Mouse (Mus musculus) heart, embryonic 14.5 days (tissue): Measurements from ENCODE around the gene Iffo1. TPM values are rescaled to one million over a fixed set of nuclear protein-coding genes. Genes with fewer than 3 reads are reported as not detected.
A peak's percentile ranks its signal among the peaks of the same experiment; 100 is the strongest.

ENCODE experiments used
- ATAC-seq: fragments of 200-750 bp; cut with Nextera tagmentation; 2 replicates; pipeline ENCODE4 v1.8.0; 2017; ENCODE audit warnings: low read depth, moderate TSS enrichment; ENCODE audit not compliant: insufficient number of reproducible peaks, insufficient read depth, low FRiP score
- H3K27ac ChIP-seq, 2 experiments: fragments of 200-500 bp in 1 of 2; fragments of 300-500 bp in 1 of 2; sonication (generic) in 1 of 2; replicated peaks in 1 of 2; 2 replicates each; pipeline ENCODE4 v1.5.1; 2012 to 2014; ENCODE audit warnings: low read depth in 2 of 2, low read length in 2 of 2, control low read depth in 1 of 2, mild to moderate bottlenecking in 1 of 2, mixed read lengths in 1 of 2; ENCODE audit not compliant: control insufficient read depth in 1 of 2, insufficient read depth in 1 of 2
- H3K27me3 ChIP-seq: fragments of 300-500 bp; sonication (generic); 2 replicates; pipeline ENCODE4 v1.6.1; 2014; ENCODE audit warnings: mild to moderate bottlenecking, low read length, control low read depth; ENCODE audit not compliant: control insufficient read depth, insufficient read depth
- H3K36me3 ChIP-seq: fragments of 300-500 bp; sonication (generic); 2 replicates; pipeline ENCODE4 v1.6.1; 2014; ENCODE audit warnings: mild to moderate bottlenecking, control low read depth, low read length, mixed read lengths; ENCODE audit not compliant: control insufficient read depth, insufficient read depth
- H3K4me1 ChIP-seq, 2 experiments: fragments of 200-500 bp in 1 of 2; fragments of 300-500 bp in 1 of 2; sonication (generic) in 1 of 2; 2 replicates each; pipeline ENCODE4 v1.6.1; 2012 to 2014; ENCODE audit warnings: low read length in 2 of 2, control low read depth in 1 of 2, mixed read lengths in 1 of 2; ENCODE audit not compliant: control insufficient read depth in 2 of 2, insufficient read depth in 2 of 2
- H3K4me2 ChIP-seq: fragments of 300-500 bp; sonication (generic); 2 replicates; pipeline ENCODE4 v1.6.1; 2014; ENCODE audit warnings: mild to moderate bottlenecking, low read length
- H3K4me3 ChIP-seq, 2 experiments: fragments of 200-500 bp in 1 of 2; fragments of 300-500 bp in 1 of 2; sonication (generic) in 1 of 2; 2 replicates each; pipeline ENCODE4 v1.5.1; 2012 to 2014; ENCODE audit warnings: low read length in 2 of 2, mild to moderate bottlenecking in 2 of 2, control low read depth in 1 of 2, low read depth in 1 of 2, moderate library complexity in 1 of 2; ENCODE audit not compliant: control insufficient read depth in 1 of 2, insufficient read depth in 1 of 2
- H3K9ac ChIP-seq: fragments of 300-500 bp; sonication (generic); 2 replicates; pipeline ENCODE4 v1.6.1; 2014; ENCODE audit warnings: mild to moderate bottlenecking, low read length
- H3K9me3 ChIP-seq: fragments of 300-500 bp; sonication (generic); 2 replicates; pipeline ENCODE4 v1.6.1; 2016; ENCODE audit warnings: low read length, control low read depth; ENCODE audit not compliant: control insufficient read depth
- WGBS: fragments of 180-500 bp; shearing (Covaris S2); extraction: QIAGEN DNeasy Blood & Tissue Kit; methylation state at CpG from one replicate; pipeline ENCODE4 v1.1.7; 2014; 5-methylcytosine and 5-hydroxymethylcytosine counted together
- microRNA-seq: library from miRNA; unstranded; fragments of <30 nt; microRNA quantifications from one replicate; pipeline ENCODE4, GENCODE M21; 2016
- polyA plus RNA-seq: library from polyadenylated mRNA; unstranded; fragments of >200 nt; fragmentation: Nextera tagmentation; extraction: Ambion mirVana; gene quantifications from 2 replicates; pipeline ENCODE4 v1.2.1, GENCODE M21; 2014

Iffo1 gene
- polyA plus RNA-seq, 1 experiment from 2014 or later: 9.7 TPM

DNA sequence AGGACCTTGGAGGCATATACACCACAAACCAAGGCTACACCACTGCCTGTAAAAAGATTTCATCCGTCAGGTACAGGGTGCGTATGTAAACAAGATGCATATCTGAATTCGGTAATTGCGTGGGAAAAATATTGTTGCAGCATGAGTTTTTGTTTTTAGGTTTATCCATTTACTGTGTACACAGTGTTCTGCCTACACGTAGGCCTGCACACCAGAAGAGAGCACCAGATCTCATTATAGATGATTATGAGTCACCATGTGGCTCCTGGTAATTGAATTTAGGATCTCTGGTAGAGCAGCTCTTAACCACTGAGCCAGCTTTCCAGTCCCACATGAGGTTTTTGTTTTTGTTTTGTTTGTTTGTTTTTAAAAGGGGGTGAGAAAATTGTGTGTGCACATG, 52.1 kb downstream of the Iffo1 start:
- H3K9me3 ChIP-seq: no peaks in the 10 kb centered on the region
- peaks cover 27% of the 10 kb centered on the region for H3K36me3 ChIP-seq
- H3K9ac ChIP-seq: no peak overlapping the region
- ATAC-seq: no peak
- no peak overlapping the region for H3K4me3 ChIP-seq
- no peaks in the 10 kb centered on the region for H3K27me3 ChIP-seq
- H3K27ac ChIP-seq: no peak overlapping the region
- H3K4me1 ChIP-seq: peaks cover 0 to 9% of the 10 kb centered on the region in 2 experiments; a peak in 2 of 4 replicates
- no peak overlapping the region for H3K4me2 ChIP-seq
- WGBS: 87% methylated on average over 5 of the region's 5 CpGs

DNA sequence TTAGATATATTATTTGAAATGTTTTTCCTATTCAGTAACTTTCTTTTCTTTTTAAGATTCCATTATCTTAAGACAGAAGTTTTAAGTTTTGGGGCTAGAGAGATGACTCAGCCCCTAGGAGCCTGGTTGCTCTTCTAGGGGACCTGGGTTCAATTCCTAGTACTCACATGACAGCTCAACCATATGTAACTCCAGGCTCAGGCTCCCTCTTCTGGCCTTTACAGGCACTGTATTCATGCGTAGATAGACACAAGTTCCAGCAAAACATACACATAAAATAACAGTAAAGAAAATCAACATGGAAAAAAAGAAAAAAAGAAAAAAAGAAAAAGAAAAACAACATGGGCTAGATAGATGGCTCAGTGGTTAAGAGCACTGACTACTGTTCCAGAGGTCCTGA, 65.4 kb downstream of the Iffo1 start:
- Histone ChIP-seq H3K4me3 (no peak overlapping the region), H3K36me3 (no peaks in the 10 kb centered on the region), H3K4me2 (no peak overlapping the region), H3K9me3 (no peaks in the 10 kb centered on the region; the same call in 1 of the 2 replicates), H3K4me1 (no peaks in the 10 kb centered on the region), H3K9ac (no peak overlapping the region), H3K27me3 (peaks cover 10% of the 10 kb centered on the region; the same call in 1 of the 2 replicates), H3K27ac (no peak overlapping the region)
- ATAC-seq: no peak
- WGBS: 69% methylated on average over 1 of the region's 1 CpGs

Small RNA genes lying within 50 kb of the gene (microRNA-seq; reads per million reads assigned to microRNA genes)
- 2.8 reads per million, percentile 3 among the genes with 10 or more reads in this experiment for gene Mir3098
- gene Mir7045: not detected

Other genes starting within 250 kb of the Iffo1 start
- 1.00 and 1.1 TPM in 2 replicates for gene Lag3, start 233.5 kb upstream of the Iffo1 start, polyA plus RNA-seq
- gene Ptms, start 225.1 kb upstream of the Iffo1 start, polyA plus RNA-seq: 238 and 251 TPM in 2 replicates
- gene Mlf2, start 213.9 kb upstream of the Iffo1 start, polyA plus RNA-seq: 364 and 365 TPM in 2 replicates
- 128 and 135 TPM in 2 replicates for gene Cops7a, start 179.7 kb upstream of the Iffo1 start, polyA plus RNA-seq
- gene Pianp, start 148.5 kb upstream of the Iffo1 start, polyA plus RNA-seq: 0.28 and 0.55 TPM in 2 replicates
- 6.6 and 7.2 TPM in 2 replicates for gene Zfp384, start 136.1 kb upstream of the Iffo1 start, polyA plus RNA-seq
- gene Ing4, start 105.5 kb upstream of the Iffo1 start, polyA plus RNA-seq: 67.1 and 76.1 TPM in 2 replicates
- 5.4 and 6.5 TPM in 2 replicates for gene Acrbp, start 95.6 kb upstream of the Iffo1 start, polyA plus RNA-seq
- 0.36 TPM in 1 of 2 replicates, not detected in the other for gene Lpar5, start 77.3 kb upstream of the Iffo1 start, polyA plus RNA-seq
- gene Chd4, start 49.3 kb upstream of the Iffo1 start, polyA plus RNA-seq: 58.6 and 67.4 TPM in 2 replicates
- 35.3 and 36.6 TPM in 2 replicates for gene Nop2, start 13.3 kb upstream of the Iffo1 start, polyA plus RNA-seq
- 4,765 and 5,242 TPM in 2 replicates for gene Gapdh, start 21.2 kb downstream of the Iffo1 start, polyA plus RNA-seq
- 66.0 and 67.5 TPM in 2 replicates for gene Ncapd2, start 46.5 kb downstream of the Iffo1 start, polyA plus RNA-seq
- gene Mrpl51, start 46.6 kb downstream of the Iffo1 start, polyA plus RNA-seq: 261 and 264 TPM in 2 replicates
- gene Vamp1, start 70.3 kb downstream of the Iffo1 start, polyA plus RNA-seq: 2.6 and 2.7 TPM in 2 replicates
- 4.0 and 4.4 TPM in 2 replicates for gene Tapbpl, start 86.6 kb downstream of the Iffo1 start, polyA plus RNA-seq
- gene Cd27, start 91.8 kb downstream of the Iffo1 start, polyA plus RNA-seq: 2.5 and 3.2 TPM in 2 replicates
- not detected in 2 replicates for gene Tuba3a, start 140.8 kb downstream of the Iffo1 start, polyA plus RNA-seq
- 38.5 and 41.5 TPM in 2 replicates for gene Ltbr, start 168.6 kb downstream of the Iffo1 start, polyA plus RNA-seq
- gene Scnn1a, start 175.4 kb downstream of the Iffo1 start, polyA plus RNA-seq: 0.65 and 1.00 TPM in 2 replicates
- gene Tnfrsf1a, start 204.1 kb downstream of the Iffo1 start, polyA plus RNA-seq: 41.4 and 43.5 TPM in 2 replicates
- 0.05 TPM in 1 of 2 replicates, not detected in the other for gene Plekhg6, start 235.6 kb downstream of the Iffo1 start, polyA plus RNA-seq